Mouse (Mus musculus): ENCODE measurements around the gene Orc2. TPM values are rescaled to one million over a fixed set of nuclear protein-coding genes. Genes with fewer than 3 reads are reported as not detected.

Orc2 gene
- total RNA-seq, 2 experiments from 2014 or later = 52.6 to 127 TPM

- no peak for ATAC-seq (replicated peaks; ENCODE audit: poor library complexity)
Measured at GRCm38 (mm10) chr1:58424551-58424950, 80.4 kb downstream of the Orc2 start.

- peak; percentile 80 for ATAC-seq (replicated peaks; ENCODE audit: poor library complexity)
Measured at GRCm38 (mm10) chr1:58423371-58424248, 81.3 kb downstream of the Orc2 start, which contains the start of gene Clk1. TSS of gene Clk1 (minus strand) at chr1:58424066.

GRCm38 (mm10) chr1:58422879-58423278 is 82.0 kb downstream of the Orc2 start:
- ATAC-seq (replicated peaks; ENCODE audit: poor library complexity) = peak; percentile 78

GRCm38 (mm10) chr1:58420961-58421360 is 83.9 kb downstream of the Orc2 start:
- ATAC-seq (replicated peaks; ENCODE audit: poor library complexity) = no peak

GRCm38 (mm10) chr1:58420032-58420431 is 84.9 kb downstream of the Orc2 start:
- ATAC-seq (replicated peaks; ENCODE audit: poor library complexity) = no peak

GRCm38 (mm10) chr1:58416048-58416447 is 88.9 kb downstream of the Orc2 start:
- 0 out of 2 replicates have a peak, but pooled peaks have one; percentile 30 for ATAC-seq (replicated peaks; ENCODE audit: poor library complexity)

- ATAC-seq (replicated peaks; ENCODE audit: poor library complexity) = peak; percentile 46; the same call in 1 of the 2 replicates
Measured at GRCm38 (mm10) chr1:58415442-58415841, 89.5 kb downstream of the Orc2 start.

Other genes starting within 250 kb of the Orc2 start
- gene Aox2, start 226.8 kb downstream of the Orc2 start, total RNA-seq (2015) = 0.05 TPM in 1 of 2 replicates, not detected in the other
- not detected in 2 replicates for gene Aox2, start 226.8 kb downstream of the Orc2 start, total RNA-seq (2017)
- 205 and 216 TPM in 2 replicates for gene Bzw1, start 112.2 kb downstream of the Orc2 start, total RNA-seq (2015)
- 189 and 202 TPM in 2 replicates for gene Bzw1, start 112.2 kb downstream of the Orc2 start, total RNA-seq (2017)
- 429 and 434 TPM in 2 replicates for gene Clk1, start 81.0 kb downstream of the Orc2 start, total RNA-seq (2015)
- 316 and 328 TPM in 2 replicates for gene Clk1, start 81.0 kb downstream of the Orc2 start, total RNA-seq (2017)
- 17.8 and 27.1 TPM in 2 replicates for gene Nif3l1, start 60.0 kb downstream of the Orc2 start, total RNA-seq (2015)
- gene Nif3l1, start 60.0 kb downstream of the Orc2 start, total RNA-seq (2017) = 48.9 and 58.7 TPM in 2 replicates
- gene Ppil3, start 59.6 kb downstream of the Orc2 start, total RNA-seq (2015) = 102 and 103 TPM in 2 replicates
- gene Ppil3, start 59.6 kb downstream of the Orc2 start, total RNA-seq (2017) = 89.6 and 95.8 TPM in 2 replicates
- 16.1 and 17.1 TPM in 2 replicates for gene Fam126b, start 81.2 kb upstream of the Orc2 start, total RNA-seq (2015)
- gene Fam126b, start 81.2 kb upstream of the Orc2 start, total RNA-seq (2017) = 19.8 and 32.5 TPM in 2 replicates
- gene Ndufb3, start 81.3 kb upstream of the Orc2 start, total RNA-seq (2015) = 135 and 167 TPM in 2 replicates
- gene Ndufb3, start 81.3 kb upstream of the Orc2 start, total RNA-seq (2017) = 94.5 and 99.4 TPM in 2 replicates
- not detected in 2 replicates for gene Als2cr12, start 190.9 kb upstream of the Orc2 start, total RNA-seq (2015)
- 0.44 and 0.67 TPM in 2 replicates for gene Als2cr12, start 190.9 kb upstream of the Orc2 start, total RNA-seq (2017)
- 60.9 and 71.6 TPM in 2 replicates for gene Cflar, start 206.4 kb upstream of the Orc2 start, total RNA-seq (2015)
- 87.5 and 121 TPM in 2 replicates for gene Cflar, start 206.4 kb upstream of the Orc2 start, total RNA-seq (2017)